Mouse (Mus musculus) liver, embryonic 13.5 days (tissue): ENCODE data around the gene Prex1. TPM values are rescaled to one million over a fixed set of nuclear protein-coding genes. Genes with fewer than 3 reads are reported as not detected.
A peak's percentile ranks its signal among the peaks of the same experiment; 100 is the strongest.

ENCODE experiments used
- ATAC-seq: fragments of 200-750 bp; cut with Nextera tagmentation; 2 replicates; pipeline ENCODE4 v1.8.0; 2017; ENCODE audit warnings: low read depth, mild to moderate bottlenecking, moderate number of reproducible peaks, moderate library complexity
- DNase-seq: peaks from one replicate; pipeline ENCODE4 v3.0.0; 2022
- H3K27ac ChIP-seq: fragments of 300-500 bp; sonication (generic); 2 replicates; pipeline ENCODE4 v1.5.1; 2015; ENCODE audit warnings: moderate library complexity, mild to moderate bottlenecking, inconsistent platforms
- H3K27me3 ChIP-seq: fragments of 300-500 bp; sonication (generic); 2 replicates; pipeline ENCODE4 v1.6.1; 2015; ENCODE audit warnings: mild to moderate bottlenecking, inconsistent platforms
- H3K36me3 ChIP-seq: fragments of 300-500 bp; sonication (generic); 2 replicates; pipeline ENCODE4 v1.6.1; 2015; ENCODE audit warnings: mild to moderate bottlenecking, inconsistent platforms
- H3K4me1 ChIP-seq: fragments of 300-500 bp; sonication (generic); replicated peaks from 2 replicates; pipeline ENCODE4 v1.6.1; 2015; ENCODE audit warnings: inconsistent platforms
- H3K4me2 ChIP-seq: fragments of 300-500 bp; sonication (generic); 2 replicates; pipeline ENCODE4 v1.6.1; 2015; ENCODE audit warnings: inconsistent platforms, mild to moderate bottlenecking, moderate library complexity
- H3K4me3 ChIP-seq: fragments of 300-500 bp; sonication (generic); replicated peaks from 2 replicates; pipeline ENCODE4 v1.5.1; 2015; ENCODE audit warnings: mild to moderate bottlenecking, inconsistent platforms
- H3K9ac ChIP-seq: fragments of 300-500 bp; sonication (generic); 2 replicates; pipeline ENCODE4 v1.6.1; 2015; ENCODE audit warnings: mild to moderate bottlenecking, inconsistent platforms
- H3K9me3 ChIP-seq: fragments of 300-500 bp; sonication (generic); replicated peaks from 2 replicates; pipeline ENCODE4 v1.6.1; 2016; ENCODE audit warnings: inconsistent platforms
- WGBS: fragments of 180-500 bp; shearing (Covaris S2); methylation state at CpG from one replicate; pipeline ENCODE4 v1.1.7; 2015; ENCODE audit not compliant: insufficient replicate concordance; 5-methylcytosine and 5-hydroxymethylcytosine counted together
- polyA plus RNA-seq: library from polyadenylated mRNA; unstranded; fragments of >200 nt; fragmentation: Nextera tagmentation; extraction: Ambion mirVana; gene quantifications from 2 replicates; pipeline ENCODE4 v1.2.1, GENCODE M21; 2015

Gene Prex1
- polyA plus RNA-seq, 1 experiment from 2014 or later = 9.1 TPM

DNA sequence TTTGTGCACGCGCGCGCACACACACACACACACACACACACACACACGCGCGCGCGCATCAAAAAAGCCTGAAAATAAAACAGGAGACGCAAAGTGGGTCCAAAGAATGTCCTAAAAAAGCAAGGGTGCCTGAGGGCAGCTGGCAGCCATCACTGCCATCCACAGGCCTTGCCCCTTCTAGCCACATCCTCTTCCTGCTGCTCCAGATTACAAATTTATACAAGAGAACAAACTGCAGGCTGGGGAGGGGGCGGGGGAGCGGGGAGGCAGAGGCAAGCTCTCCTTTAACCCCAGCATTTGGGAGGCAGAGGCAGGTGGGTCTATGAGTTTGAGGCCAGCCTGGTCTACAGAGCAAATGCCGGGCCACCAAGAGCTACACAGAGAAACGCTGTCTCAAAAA, 42.0 kb downstream of the Prex1 start:
- no peaks in the 10 kb centered on the region for H3K27me3 ChIP-seq
- peaks cover 73% of the 10 kb centered on the region for H3K4me1 ChIP-seq
- H3K4me2 ChIP-seq = no peak overlapping the region
- WGBS = 77% methylated on average over 14 of the region's 14 CpGs
- H3K27ac ChIP-seq = no peak overlapping the region; the same call in 1 of the 2 replicates
- H3K9ac ChIP-seq = no peak overlapping the region
- no peaks in the 10 kb centered on the region for H3K36me3 ChIP-seq
- DNase-seq = no peak
- ATAC-seq = no peak
- no peak overlapping the region for H3K4me3 ChIP-seq
- no peaks in the 10 kb centered on the region for H3K9me3 ChIP-seq

DNA sequence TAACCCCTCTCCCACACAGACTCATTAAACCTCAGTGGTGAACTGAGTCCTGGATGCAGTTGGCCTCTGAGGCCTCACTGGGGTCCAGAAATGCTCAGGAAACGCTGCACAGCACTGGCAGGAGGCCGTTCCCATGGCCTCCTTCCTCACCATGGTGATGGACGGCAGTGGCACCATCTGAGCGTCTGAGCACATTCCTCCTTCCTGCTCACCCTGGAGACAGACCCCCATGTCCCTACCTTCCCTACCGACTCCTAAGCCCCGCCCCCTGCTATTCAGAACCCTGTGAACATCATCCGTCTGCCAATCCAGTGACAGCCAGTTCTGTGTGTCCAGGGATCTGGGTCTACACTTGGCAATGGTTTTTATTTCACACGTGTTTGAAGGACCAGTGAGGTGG, 42.6 kb downstream of the Prex1 start:
- Histone ChIP-seq H3K4me2 (no peak overlapping the region), H3K27ac (no peak overlapping the region), H3K36me3 (no peaks in the 10 kb centered on the region), H3K9me3 (no peaks in the 10 kb centered on the region), H3K9ac (no peak overlapping the region), H3K4me3 (no peak overlapping the region), H3K4me1 (peaks cover 73% of the 10 kb centered on the region), H3K27me3 (no peaks in the 10 kb centered on the region)
- DNase-seq = no peak
- no peak for ATAC-seq
- 38% methylated on average over 8 of the region's 8 CpGs for WGBS

DNA sequence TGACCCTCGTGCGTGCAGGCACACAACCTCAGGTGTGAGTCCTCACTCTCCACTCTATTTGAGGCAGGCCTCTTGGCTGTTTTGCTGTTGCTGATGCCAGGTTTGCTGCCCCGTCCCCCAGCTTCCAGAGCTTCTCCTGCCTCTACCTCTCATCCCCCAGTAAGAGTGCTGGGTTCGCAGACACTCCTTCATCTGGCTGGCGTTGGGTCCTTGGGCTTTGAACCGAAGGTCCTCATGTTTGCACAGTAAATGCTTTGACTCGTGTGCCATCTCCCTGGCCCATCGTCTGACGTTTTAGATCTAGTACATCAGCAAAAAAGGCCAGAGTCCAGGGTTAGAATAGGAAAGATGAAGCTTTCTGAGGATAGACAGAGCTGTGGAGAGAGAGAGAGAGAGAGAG, 43.7 kb downstream of the Prex1 start:
- Histone ChIP-seq H3K36me3 (no peaks in the 10 kb centered on the region), H3K27ac (no peak overlapping the region), H3K9me3 (no peaks in the 10 kb centered on the region), H3K4me1 (peaks cover 74% of the 10 kb centered on the region), H3K4me2 (no peak overlapping the region), H3K9ac (no peak overlapping the region), H3K27me3 (no peaks in the 10 kb centered on the region), H3K4me3 (no peak overlapping the region)
- ATAC-seq (no peak), DNase-seq (no peak)
- WGBS = 75% methylated on average over 9 of the region's 9 CpGs

DNA sequence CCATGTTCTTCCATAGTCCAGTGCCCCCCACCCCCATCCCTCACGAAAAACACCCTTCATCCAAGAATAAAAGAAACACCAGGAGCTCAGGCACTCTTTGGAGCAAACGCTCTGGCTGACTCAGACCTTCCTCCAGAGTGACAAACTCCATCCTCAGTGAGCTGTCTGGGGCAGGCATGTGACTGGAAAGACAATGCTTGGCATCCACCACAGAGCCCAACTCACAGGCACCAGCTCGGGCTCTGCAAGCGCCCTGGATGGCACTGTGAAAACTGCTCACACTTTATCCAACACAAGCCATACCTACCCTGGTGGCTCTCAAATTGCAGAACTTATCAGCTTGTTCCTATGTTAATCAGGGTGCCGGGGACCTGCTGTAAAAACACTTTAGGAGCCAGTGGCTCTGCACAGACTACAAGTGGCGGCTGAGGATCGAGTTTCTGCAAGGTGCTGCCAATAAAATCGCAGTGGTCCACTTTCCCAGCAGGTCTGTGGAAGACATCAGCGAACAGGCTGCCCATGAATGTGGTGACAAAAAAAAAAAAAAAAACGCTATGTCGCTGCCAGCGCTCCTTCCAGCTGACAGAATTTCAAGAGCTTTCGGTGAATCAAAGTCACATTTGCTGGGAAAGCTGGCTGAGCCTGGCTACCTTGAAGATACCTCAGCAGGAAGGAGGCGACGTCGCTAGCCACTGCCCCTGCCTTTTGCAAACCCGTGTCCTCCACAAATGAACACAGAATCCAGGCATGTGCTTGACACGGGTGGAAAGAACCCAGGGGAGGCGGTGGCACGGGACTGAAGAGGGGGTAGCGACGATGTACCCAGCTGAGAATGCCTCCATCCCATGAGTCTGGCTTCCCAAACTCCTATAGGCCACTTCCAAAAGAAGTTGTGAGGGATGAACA, 45.6 kb downstream of the Prex1 start:
- Histone ChIP-seq H3K9ac (no peak overlapping the region), H3K4me2 (no peak overlapping the region), H3K36me3 (no peaks in the 10 kb centered on the region), H3K4me1 (peaks cover 80% of the 10 kb centered on the region), H3K4me3 (no peak overlapping the region), H3K27me3 (no peaks in the 10 kb centered on the region), H3K9me3 (no peaks in the 10 kb centered on the region), H3K27ac (no peak overlapping the region)
- 69% methylated on average over 22 of the region's 22 CpGs for WGBS
- ATAC-seq (no peak), DNase-seq (no peak)

DNA sequence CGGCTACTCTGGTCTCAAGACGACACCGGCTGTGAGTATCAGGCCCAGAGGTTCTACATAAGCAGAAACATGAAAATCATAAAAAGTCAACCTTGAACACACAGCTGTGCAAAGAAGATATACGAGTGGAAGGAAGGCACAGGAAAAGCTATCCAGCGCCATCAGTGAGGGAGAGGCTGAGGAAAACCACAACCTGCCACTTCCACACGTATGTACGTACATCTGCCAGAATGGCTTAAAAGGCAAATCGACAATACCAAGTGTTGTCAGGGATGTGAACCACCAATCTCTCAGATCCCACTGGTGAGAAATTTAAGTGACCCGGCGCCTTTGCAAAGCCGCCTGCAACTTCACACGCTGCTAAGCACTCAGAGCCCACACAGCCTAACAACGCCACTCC, 47.5 kb downstream of the Prex1 start:
- DNase-seq (no peak), ATAC-seq (no peak)

DNA sequence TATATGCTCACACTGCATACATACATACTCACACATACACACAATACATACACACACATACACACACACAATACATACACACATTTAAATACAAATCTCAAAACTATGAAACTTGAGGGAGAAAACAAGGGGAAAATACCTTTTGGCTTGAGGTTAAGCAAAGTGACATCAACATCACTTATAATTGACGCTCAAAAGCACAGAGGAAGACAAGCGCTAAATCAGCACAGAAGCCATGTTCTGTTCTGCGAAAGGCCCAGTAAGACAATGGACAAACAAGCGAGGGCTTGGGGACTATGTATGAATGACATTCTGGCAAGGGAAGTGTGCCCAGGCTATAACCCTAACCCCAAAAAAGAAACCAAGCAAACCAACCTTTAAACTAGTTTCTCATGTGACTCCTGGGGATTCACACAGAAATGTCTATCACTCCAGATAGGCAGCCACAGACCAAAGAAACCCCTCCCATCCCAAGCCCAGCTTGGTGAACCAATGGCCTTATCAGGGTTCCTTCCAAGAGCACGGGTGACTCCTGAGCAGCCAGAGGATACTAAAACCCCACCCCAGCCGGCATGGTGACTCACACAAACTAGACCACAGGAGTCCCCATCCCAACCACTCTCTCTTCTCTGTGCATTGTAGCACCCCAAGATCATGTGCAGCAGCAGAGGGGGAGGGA, 48.2 kb downstream of the Prex1 start:
- DNase-seq (peak; percentile 64), ATAC-seq (peak; percentile 92)
- Histone ChIP-seq H3K27ac (peak overlapping the region; percentile 54), H3K4me2 (peak overlapping the region; percentile 42), H3K4me3 (no peak overlapping the region), H3K27me3 (no peaks in the 10 kb centered on the region), H3K9me3 (no peaks in the 10 kb centered on the region), H3K9ac (no peak overlapping the region), H3K4me1 (peaks cover 71% of the 10 kb centered on the region), H3K36me3 (no peaks in the 10 kb centered on the region)
- WGBS = 48% methylated on average over 6 of the region's 6 CpGs

More for the DNA sequence above, 47.5 kb downstream of the Prex1 start:
- H3K4me2 ChIP-seq = peak overlapping the region; percentile 42
- no peak overlapping the region for H3K9ac ChIP-seq
- peak overlapping the region; percentile 54; the same call in 1 of the 2 replicates for H3K27ac ChIP-seq
- H3K27me3 ChIP-seq = no peaks in the 10 kb centered on the region
- H3K36me3 ChIP-seq = no peaks in the 10 kb centered on the region
- no peak overlapping the region for H3K4me3 ChIP-seq
- WGBS = 48% methylated on average over 13 of the region's 13 CpGs
- H3K9me3 ChIP-seq = no peaks in the 10 kb centered on the region
- peaks cover 76% of the 10 kb centered on the region for H3K4me1 ChIP-seq

DNA sequence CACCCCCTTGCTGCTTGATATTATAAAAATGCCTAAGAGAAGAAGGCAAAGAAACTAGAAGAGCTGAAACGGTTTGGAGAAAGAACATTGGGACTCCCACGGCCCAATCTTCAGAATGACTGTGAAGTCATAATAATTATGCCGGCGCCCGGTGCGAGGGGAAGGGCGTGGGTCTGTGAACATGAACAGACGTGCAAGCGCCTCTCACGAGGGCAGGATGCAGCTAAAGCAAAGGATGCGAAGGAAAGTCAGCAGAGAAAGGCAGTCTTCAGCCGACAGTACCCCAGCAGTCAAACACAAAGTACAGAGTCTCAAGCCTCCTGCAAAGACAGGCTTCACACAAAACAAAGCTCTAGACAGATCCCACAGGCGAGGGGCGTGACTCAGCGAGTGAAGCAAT, 49.1 kb downstream of the Prex1 start:
- DNase-seq = no peak
- Histone ChIP-seq H3K4me1 (peaks cover 67% of the 10 kb centered on the region), H3K27ac (no peak overlapping the region), H3K4me2 (no peak overlapping the region), H3K9me3 (no peaks in the 10 kb centered on the region), H3K9ac (no peak overlapping the region), H3K4me3 (no peak overlapping the region), H3K36me3 (no peaks in the 10 kb centered on the region), H3K27me3 (no peaks in the 10 kb centered on the region)
- 79% methylated on average over 15 of the region's 15 CpGs for WGBS
- no peak for ATAC-seq

DNA sequence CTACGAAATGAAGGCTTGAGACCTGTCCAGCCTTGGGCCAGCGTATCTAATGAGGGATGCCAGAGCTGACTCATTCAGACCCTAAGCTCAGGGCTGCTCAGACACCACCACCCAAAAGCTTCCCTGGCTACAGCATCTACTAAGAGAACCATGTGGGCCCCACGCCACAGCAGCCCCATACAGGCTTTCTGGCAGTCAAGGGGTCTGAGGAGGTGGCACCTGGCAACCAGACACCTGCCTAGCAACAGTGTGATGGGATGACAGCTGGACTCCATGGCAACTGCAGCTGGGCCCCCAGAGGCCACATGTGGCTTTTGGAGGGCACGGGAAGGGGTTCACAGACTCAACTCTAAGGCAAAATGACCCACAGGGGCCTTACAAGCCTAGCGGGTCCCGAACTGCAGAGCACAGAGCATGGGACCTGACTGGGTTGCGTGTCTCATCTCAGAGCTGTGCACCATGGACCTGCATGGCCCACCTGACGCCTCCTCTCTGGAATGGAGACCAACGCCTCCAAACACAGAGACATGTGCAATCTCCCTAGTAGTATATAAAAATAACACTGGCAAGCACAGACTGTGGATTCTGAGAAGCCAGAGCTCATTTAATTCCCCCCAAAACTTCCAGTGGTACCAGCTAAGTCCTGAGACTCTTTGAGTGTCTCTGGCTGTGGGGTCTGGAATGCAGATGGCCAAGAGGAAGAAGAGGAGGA, 50.2 kb downstream of the Prex1 start:
- ATAC-seq = no peak
- H3K4me3 ChIP-seq = no peak overlapping the region
- WGBS = 86% methylated on average over 9 of the region's 9 CpGs
- H3K27me3 ChIP-seq = no peaks in the 10 kb centered on the region
- H3K9me3 ChIP-seq = no peaks in the 10 kb centered on the region
- H3K9ac ChIP-seq = 0 out of 2 replicates have a peak overlapping the region, but pooled peaks have one; percentile 22
- no peak overlapping the region for H3K27ac ChIP-seq
- no peak for DNase-seq
- H3K4me2 ChIP-seq = no peak overlapping the region
- peaks cover 63% of the 10 kb centered on the region for H3K4me1 ChIP-seq
- H3K36me3 ChIP-seq = no peaks in the 10 kb centered on the region

DNA sequence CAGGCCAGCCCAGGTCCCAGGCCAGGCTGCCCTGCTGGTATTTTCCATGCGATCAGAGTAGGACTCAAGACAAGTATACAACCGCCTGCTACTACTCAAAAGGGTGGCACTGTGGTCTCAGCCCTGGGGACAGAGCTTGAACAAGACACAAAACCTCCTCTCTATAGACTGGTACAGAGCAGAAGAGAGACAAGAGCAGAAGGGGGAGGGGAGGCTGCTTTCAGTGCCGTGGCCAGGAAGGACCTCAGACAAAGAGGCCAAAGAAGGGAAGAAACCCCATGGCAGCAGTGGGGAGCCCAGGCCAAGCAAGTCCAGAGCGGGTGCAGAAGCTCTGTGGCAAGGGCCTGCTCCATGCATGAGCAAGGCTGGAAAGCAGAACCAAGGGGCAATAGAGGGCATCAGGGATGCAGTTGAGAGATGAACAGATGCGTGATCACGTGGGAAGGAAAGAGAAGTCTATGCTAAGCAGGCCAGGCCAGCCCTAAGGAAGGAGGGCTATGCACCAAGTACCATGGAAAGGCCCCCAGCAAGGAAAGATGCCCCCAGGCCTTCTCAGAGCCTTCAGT, 51.0 kb downstream of the Prex1 start:
- Histone ChIP-seq H3K4me3 (no peak overlapping the region), H3K4me2 (no peak overlapping the region), H3K36me3 (no peaks in the 10 kb centered on the region), H3K9me3 (no peaks in the 10 kb centered on the region), H3K27me3 (no peaks in the 10 kb centered on the region), H3K4me1 (peaks cover 63% of the 10 kb centered on the region), H3K9ac (no peak overlapping the region), H3K27ac (no peak overlapping the region)
- WGBS = 67% methylated on average over 6 of the region's 6 CpGs
- DNase-seq (no peak), ATAC-seq (no peak)

DNA sequence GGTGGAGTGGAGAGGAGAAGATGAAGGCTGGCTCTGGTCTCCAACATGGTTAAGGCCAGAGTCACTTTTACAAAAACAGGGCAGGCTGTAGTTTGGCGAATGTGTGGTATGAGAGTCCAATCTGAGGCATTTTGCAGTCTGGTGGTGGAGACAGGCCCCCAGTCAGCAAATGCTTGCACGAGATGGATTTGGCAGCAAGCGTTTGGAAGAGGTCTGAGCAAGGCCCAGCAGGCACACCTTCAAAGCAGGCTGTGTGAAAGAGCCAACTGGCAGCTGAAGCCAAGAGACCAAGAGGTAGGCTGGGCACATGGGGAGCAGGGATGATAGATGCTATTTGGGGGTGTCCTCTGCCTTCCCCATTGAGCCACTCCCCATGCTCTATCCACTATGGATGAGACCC, 51.7 kb downstream of the Prex1 start:
- 65% methylated on average over 3 of the region's 3 CpGs for WGBS
- H3K9me3 ChIP-seq = no peaks in the 10 kb centered on the region
- H3K9ac ChIP-seq = no peak overlapping the region
- H3K4me2 ChIP-seq = no peak overlapping the region
- H3K36me3 ChIP-seq = no peaks in the 10 kb centered on the region
- H3K27ac ChIP-seq = no peak overlapping the region
- ATAC-seq = no peak
- no peak overlapping the region for H3K4me3 ChIP-seq
- H3K4me1 ChIP-seq = peaks cover 65% of the 10 kb centered on the region
- no peaks in the 10 kb centered on the region for H3K27me3 ChIP-seq
- DNase-seq = no peak

DNA sequence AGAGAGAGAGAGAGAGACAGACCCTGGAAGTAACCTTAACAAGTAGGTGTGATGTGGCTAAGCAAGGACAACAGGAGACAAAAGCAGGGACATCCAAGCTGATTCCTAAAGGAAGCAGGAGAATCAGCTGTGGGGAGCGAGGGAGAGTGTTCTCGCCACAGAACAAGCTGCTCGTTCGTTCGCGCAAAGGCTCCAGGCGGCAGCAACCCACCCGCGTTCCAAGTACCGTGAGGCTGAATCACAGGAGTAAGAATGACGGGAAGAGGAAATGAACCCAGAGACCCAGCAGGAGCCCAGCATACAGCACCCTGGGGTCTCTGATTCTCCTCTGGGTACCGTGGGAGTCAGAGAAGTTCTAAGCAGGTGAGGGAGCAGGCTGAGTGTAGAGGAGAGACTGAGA, 52.1 kb downstream of the Prex1 start:
- Histone ChIP-seq H3K36me3 (no peaks in the 10 kb centered on the region), H3K4me2 (no peak overlapping the region), H3K4me1 (peaks cover 66% of the 10 kb centered on the region), H3K4me3 (no peak overlapping the region), H3K27me3 (no peaks in the 10 kb centered on the region), H3K27ac (no peak overlapping the region), H3K9me3 (no peaks in the 10 kb centered on the region), H3K9ac (no peak overlapping the region)
- 80% methylated on average over 12 of the region's 12 CpGs for WGBS
- no peak for ATAC-seq
- no peak for DNase-seq
